8 mouse cellular contexts compared by ENCODE assay signal in the genomic region with DNA sequence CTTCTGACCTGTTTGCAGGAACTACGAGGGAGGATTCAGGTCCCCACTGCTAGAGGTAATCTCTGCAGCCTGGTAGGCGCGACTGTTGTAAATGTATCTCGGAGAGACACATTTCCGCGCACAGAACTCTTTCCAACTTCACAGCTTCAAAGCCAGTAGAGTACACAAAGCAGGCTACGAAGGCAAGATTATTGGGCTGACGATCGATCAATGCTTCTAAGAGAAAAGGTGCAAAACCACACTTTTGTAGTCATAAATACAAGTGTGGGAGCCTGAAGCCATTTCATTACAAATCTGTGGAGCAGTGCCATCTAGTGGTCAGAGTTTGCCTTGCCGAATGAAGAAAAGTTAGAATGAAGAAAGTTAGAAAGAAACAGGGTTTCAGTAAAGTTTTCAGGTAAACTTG.
DNase-seq lines count a peak whose midpoint lies in the region; ATAC-seq lines count a peak whose summit lies in the region.

No protein-coding gene starts in this region.

- H3K4me3 ChIP-seq in forebrain, embryonic 14.5 days (ENCODE audit: low read depth, low read length): peak overlapping the region; percentile 13; the same call in 1 of the 2 replicates
- peak overlapping the region; percentile 27 for H3K4me3 ChIP-seq in hindbrain, embryonic 12.5 days

- peaks cover 9% of the 10 kb centered on the region for H3K4me1 ChIP-seq in forebrain, embryonic 14.5 days (ENCODE audit: control insufficient read depth, insufficient read depth, low read length)
- peaks cover 7% of the 10 kb centered on the region; the same call in 1 of the 2 replicates for H3K4me1 ChIP-seq in hindbrain, embryonic 12.5 days

- H3K4me2 ChIP-seq in forebrain, embryonic 14.5 days (ENCODE audit: low read length): peak overlapping the region; percentile 52
- H3K4me2 ChIP-seq in hindbrain, embryonic 12.5 days (replicated peaks): peak overlapping the region; percentile 56

- H3K36me3 ChIP-seq in forebrain, embryonic 14.5 days (ENCODE audit: control insufficient read depth, insufficient read depth, low read length): no peaks in the 10 kb centered on the region
- H3K36me3 ChIP-seq in hindbrain, embryonic 12.5 days: no peaks in the 10 kb centered on the region

- ATAC-seq in cerebellum, adult (ENCODE audit: insufficient number of reproducible peaks, low FRiP score, low TSS enrichment): no peak
- ATAC-seq in forebrain, embryonic 14.5 days: peak; percentile 56; the same call in 1 of the 2 replicates
- ATAC-seq in hindbrain, embryonic 12.5 days (ENCODE audit: low FRiP score): 0 out of 2 replicates have a peak, but pooled peaks have one; percentile 32

- H3K9me3 ChIP-seq in forebrain, embryonic 14.5 days (replicated peaks; ENCODE audit: control insufficient read depth, low read length): no peaks in the 10 kb centered on the region
- no peaks in the 10 kb centered on the region for H3K9me3 ChIP-seq in hindbrain, embryonic 12.5 days (replicated peaks)

- no peaks in the 10 kb centered on the region for H3K27me3 ChIP-seq in forebrain, embryonic 14.5 days (replicated peaks; ENCODE audit: control insufficient read depth, insufficient read depth, low read length)
- H3K27me3 ChIP-seq in hindbrain, embryonic 12.5 days: no peaks in the 10 kb centered on the region

- no peak overlapping the region for H3K9ac ChIP-seq in forebrain, embryonic 14.5 days (ENCODE audit: low read length)
- H3K9ac ChIP-seq in hindbrain, embryonic 12.5 days: 0 out of 2 replicates have a peak overlapping the region, but pooled peaks have one; percentile 42

- H3K27ac ChIP-seq in forebrain, embryonic 14.5 days (ENCODE audit: low read depth, low read length): no peak overlapping the region
- no peak overlapping the region for H3K27ac ChIP-seq in hindbrain, embryonic 12.5 days

- WGBS in forebrain, embryonic 14.5 days: 8% methylated on average over 10 of the region's 10 CpGs
- WGBS in hindbrain, embryonic 12.5 days: 11% methylated on average over 10 of the region's 10 CpGs

- DNase-seq in cerebellum, adult 11 months: peak; percentile 16
- peak; percentile 76 for DNase-seq in c-Kit-positive CD71-negative TER-119-negative erythroid progenitor cells, embryonic 14.5 days (ENCODE audit: low read depth)
- peak; percentile 83 for DNase-seq in forebrain, embryonic 14.5 days (ENCODE audit: low spot score)
- DNase-seq in layer of hippocampus, postnatal 10 days (ENCODE audit: low spot score in 2 of 2): peak; percentile 73 to 74
- peak; percentile 75 for DNase-seq in lung, postnatal 14 days
- DNase-seq in retina, adult 2 months (ENCODE audit: low read depth, low spot score): peak; percentile 26

Comparison
In these comparisons a context has a peak if more than half of its experiments do, and no peak if none do; other contexts are left out.
1. DNase-seq: peak in every context shown above with its lines; median percentile 83 in forebrain, embryonic 14.5 days; 76 in c-Kit-positive CD71-negative TER-119-negative erythroid progenitor cells, embryonic 14.5 days; 75 in lung, postnatal 14 days; 74 in layer of hippocampus, postnatal 10 days; 26 in retina, adult 2 months; 16 in cerebellum, adult 11 months.